Mouse (Mus musculus) spleen, adult 12 weeks (tissue): Measurements from ENCODE around the gene Ppp1cb.

Experiments used
- DNase-seq: peaks from one replicate; pipeline ENCODE4 v3.0.0; 2022; ENCODE audit warnings: low spot score

The Ppp1cb gene

GRCm38 (mm10) chr5:32443906-32444305 is 14.7 kb upstream of the Ppp1cb start:
- no peak for DNase-seq

DNA sequence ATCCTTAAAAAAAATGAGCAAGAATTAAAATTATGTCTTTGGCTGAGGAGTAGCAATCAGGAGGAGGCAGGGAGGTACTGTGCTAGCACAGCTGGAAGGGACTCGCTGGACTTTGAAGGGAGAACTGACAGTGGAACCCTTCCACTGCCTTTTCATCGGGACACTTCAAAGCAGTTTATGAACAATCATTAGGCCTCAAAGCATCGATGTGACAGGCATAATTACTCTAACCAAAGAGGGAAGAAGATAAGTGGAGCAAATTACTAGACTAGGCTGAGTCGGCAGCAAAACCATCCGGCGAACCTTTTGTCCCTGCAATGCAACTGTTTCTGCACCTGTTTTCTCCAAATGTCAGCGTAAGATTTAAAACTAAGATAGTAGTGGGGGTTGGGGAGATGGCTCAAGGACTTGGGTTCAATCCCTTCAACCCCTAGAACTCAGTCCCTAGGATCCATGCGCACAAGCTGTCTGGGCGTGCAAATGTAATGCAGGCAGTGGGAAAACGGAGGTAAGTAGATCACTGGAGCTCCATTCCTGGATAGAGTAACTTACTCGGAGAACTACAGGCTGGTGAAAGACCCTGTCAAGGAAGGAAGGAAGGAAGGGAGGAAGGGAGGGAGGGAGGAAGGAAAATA is 13.2 kb upstream of the Ppp1cb start:
- DNase-seq: no peak

GRCm38 (mm10) chr5:32446394-32446793 is 12.2 kb upstream of the Ppp1cb start:
- DNase-seq: no peak

GRCm38 (mm10) chr5:32446810-32447209 is 11.8 kb upstream of the Ppp1cb start:
- DNase-seq: no peak

DNA sequence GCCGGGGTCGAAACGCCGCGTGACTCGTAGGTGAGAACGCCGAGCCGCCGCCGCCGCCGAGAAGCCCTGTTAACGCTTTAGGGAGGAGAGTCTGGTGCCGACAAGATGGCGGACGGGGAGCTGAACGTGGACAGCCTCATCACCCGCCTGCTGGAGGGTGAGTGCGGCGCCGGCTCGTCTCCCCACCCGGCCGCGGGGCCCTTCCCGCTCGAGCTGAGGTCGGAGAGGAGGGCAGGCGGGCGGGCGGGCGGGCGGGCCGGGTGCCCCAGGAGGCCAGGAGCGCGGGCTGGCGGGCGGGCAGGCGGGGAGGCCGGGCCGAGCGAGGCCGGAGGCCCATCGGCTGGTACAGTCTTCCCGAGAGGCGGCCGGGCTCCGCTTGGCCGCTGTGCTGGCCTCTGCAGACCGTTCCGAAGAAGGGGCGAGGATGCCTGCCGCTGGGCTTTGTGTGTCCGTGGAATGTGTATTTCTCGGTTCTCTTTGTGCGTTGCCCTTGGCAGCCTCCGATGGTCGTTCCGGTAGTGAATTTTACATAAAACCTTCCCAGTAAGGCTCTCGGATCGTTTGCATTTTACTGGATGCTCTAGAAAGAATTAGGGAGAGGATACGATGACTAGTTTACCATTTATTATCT is 723 bp downstream of the Ppp1cb start:
- DNase-seq: peak; percentile 58

DNA sequence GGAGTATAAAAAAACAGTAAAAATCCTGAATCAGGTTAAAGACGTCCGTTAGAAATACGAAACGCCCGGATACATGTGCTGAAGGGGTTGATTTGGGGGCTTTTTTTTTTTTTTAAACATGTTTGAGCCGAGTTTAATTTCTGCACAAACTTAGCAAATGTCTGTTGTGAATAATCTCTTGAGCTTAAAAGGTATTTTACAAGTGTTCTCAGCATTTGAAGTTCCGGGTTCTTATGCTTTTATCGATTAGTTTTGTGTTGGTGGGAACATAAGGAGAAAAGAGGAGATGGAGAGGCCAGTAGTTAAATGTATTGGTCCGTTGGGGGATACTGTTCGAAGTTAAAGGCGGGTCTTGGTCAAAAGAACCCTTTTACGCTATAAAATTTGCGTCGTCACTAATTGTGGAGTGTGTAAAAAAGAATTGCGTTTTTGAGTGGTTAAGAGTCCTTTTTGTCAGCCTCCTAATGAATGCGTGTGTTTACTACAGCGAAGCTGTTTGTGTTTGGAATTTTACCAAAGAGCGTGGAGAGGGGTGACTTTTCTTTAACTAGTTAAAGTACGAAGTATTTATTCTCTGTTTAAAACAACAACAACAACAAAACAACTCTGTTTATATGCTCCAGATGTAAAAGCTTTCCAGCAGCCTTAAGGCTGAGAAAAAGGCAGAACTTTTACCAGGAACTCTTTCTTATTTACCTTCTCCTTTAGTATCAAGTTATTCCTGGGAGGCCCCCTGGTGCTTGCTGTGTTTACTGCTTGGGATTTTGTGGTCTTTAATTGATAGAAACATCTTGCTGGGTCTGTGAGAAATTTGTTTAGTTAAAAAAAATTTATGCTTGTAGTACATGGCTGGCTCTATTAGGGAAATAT is 1.5 kb downstream of the Ppp1cb start:
- DNase-seq: peak; percentile 39

GRCm38 (mm10) chr5:32460973-32461372 is 2.3 kb downstream of the Ppp1cb start:
- DNase-seq: peak; percentile 14

DNA sequence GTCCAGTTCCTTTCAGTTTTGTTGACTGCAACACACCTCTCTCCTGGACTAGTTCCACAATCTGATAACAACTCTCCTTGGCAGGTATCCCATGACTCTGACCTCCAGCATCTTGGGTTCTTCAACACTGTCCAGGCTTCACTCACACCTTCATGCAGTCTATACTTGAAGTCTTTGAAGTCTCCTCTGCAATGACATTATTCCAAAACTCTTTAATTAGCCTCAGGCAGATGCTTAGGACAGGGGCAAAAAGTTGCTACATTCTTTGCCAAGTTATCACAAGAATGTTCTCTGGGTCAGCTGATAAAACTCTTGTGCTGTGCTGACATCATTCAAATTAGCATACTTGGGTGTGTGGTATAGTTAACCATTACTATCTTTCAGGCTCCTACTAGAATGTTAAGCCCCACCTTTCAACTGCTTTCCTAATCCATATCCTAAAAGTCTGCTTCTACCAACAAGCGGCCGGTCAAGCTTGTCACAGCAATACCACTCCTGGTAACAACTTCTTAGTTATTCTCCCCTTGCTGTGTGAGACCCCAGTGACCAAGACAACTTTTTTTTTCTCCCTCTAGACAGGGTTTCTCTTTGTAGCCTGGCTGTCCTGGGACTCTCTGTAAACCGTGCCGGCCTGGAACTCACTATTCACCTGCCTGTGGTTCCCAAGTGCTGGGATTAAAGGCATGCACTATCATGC is 13.8 kb downstream of the Ppp1cb start:
- DNase-seq: peak; percentile 15

- DNase-seq: no peak
Observed at GRCm38 (mm10) chr5:32473029-32473352, 14.3 kb downstream of the Ppp1cb start.

GRCm38 (mm10) chr5:32476501-32476900 is 17.9 kb downstream of the Ppp1cb start:
- no peak for DNase-seq

GRCm38 (mm10) chr5:32478972-32479371 is 20.3 kb downstream of the Ppp1cb start:
- no peak for DNase-seq

GRCm38 (mm10) chr5:32485430-32485829 is 26.8 kb downstream of the Ppp1cb start:
- DNase-seq: no peak

- no peak for DNase-seq
Observed at GRCm38 (mm10) chr5:32488044-32488443, 29.4 kb downstream of the Ppp1cb start.

- DNase-seq: no peak
Observed at GRCm38 (mm10) chr5:32494084-32494700, 35.5 kb downstream of the Ppp1cb start.

GRCm38 (mm10) chr5:32508766-32509165 is 50.1 kb downstream of the Ppp1cb start:
- no peak for DNase-seq

- DNase-seq: no peak
Observed at GRCm38 (mm10) chr5:32520381-32520780, 61.7 kb downstream of the Ppp1cb start.

GRCm38 (mm10) chr5:32549449-32549848 is 90.8 kb downstream of the Ppp1cb start:
- DNase-seq: no peak

DNA sequence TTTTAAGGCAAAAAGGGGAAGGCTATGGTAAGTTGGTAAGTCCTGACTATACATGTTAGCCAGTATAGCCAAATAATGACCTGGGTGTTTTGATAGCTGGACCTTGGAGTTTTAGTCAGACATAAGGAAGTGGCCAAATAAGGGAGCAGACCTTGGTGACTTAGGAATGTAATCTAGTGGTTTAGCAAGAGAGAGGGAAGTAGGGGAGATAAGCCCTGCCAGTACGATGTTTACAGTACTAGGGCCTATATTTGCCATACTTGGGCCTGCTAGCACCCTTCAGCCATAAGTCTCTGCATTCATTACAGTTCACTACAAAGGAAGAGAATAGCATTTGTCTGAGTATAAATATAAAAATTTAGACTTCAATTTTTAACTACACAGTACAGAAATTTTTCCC is 106.1 kb downstream of the Ppp1cb start:
- no peak for DNase-seq
